Comparison of ENCODE assay signal across 10 mouse cellular contexts in the genomic region with DNA sequence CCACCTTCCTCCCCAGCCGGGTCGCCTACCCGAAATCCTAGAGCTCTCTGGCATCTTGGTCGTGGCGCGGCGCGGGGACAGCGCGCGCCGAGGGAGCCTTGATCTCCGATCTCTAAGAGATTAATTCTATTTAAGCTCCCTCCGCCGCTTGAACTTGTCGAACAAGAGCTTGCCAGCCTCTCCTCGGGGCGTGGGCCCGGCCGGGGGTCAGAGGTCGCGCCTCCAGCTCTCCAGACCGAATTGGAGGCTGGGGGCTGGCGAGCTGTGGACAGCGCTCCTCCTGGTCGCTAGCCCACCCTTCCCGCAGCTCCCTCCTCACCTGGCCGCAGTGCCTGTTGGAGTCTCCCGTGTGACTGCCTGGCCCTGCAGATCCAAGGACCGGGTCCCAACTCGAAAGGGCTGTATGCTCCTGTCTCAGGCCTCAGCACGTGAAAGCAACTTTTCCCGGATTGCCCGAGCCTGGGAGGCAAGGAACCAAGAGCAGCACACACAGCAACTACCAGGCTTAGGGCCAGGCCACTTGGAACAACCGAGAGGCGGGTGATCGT. TPM values are rescaled to one million over a fixed set of nuclear protein-coding genes. Genes with fewer than 3 reads are reported as not detected.
A peak's percentile ranks its signal among the peaks of the same experiment; 100 is the strongest.
DNase-seq lines count a peak whose midpoint lies in the region; ATAC-seq lines count a peak whose summit lies in the region.
"Had no signal": no experiment of that assay in that cellular context is flagged by ENCODE, and none has a peak within 500 bp of the region (broad histone marks: within the 10 kb centered on the region; RNA-seq: fewer than 3 reads in every experiment).

No protein-coding gene starts in this region.

- peak overlapping the region; percentile 4; the same call in 1 of the 2 replicates for H3K4me3 ChIP-seq in hindbrain, embryonic 13.5 days
- H3K4me3 ChIP-seq in neural tube, embryonic 12.5 days, result no peak overlapping the region

- no peak overlapping the region for H3K9ac ChIP-seq in hindbrain, embryonic 13.5 days
- no peak overlapping the region for H3K9ac ChIP-seq in neural tube, embryonic 12.5 days

- no peak for ATAC-seq in hindbrain, embryonic 13.5 days (ENCODE audit: low FRiP score)
- ATAC-seq in neural tube, embryonic 12.5 days (ENCODE audit: low FRiP score, low read depth), result no peak

- peak; percentile 34 to 51 for DNase-seq in layer of hippocampus, postnatal 10 days (ENCODE audit: low spot score in 2 of 2)
- no peak for DNase-seq in layer of hippocampus, adult 8-10 months (ENCODE audit: low spot score in 2 of 2)
- peak; percentile 67 for DNase-seq in embryo, embryonic 9.5 days (ENCODE audit: extremely low spot score)
- DNase-seq in urinary bladder, adult 18-20 months (ENCODE audit: low spot score in 2 of 2), result no peak
- no peak for DNase-seq in thymus, postnatal 0 days (ENCODE audit: low spot score)
- no peak for DNase-seq in adrenal gland, adult (ENCODE audit: inconsistent age in 2 of 2, low spot score in 1 of 2)
- DNase-seq: lung, adult 2 months had no signal

- peak overlapping the region; percentile 26 for H3K4me2 ChIP-seq in hindbrain, embryonic 13.5 days
- peak overlapping the region; percentile 40 for H3K4me2 ChIP-seq in neural tube, embryonic 12.5 days (replicated peaks)

- H3K27me3 ChIP-seq in hindbrain, embryonic 13.5 days, result peaks cover 99% of the 10 kb centered on the region
- peaks cover 98% of the 10 kb centered on the region for H3K27me3 ChIP-seq in neural tube, embryonic 12.5 days (replicated peaks)

- no peaks in the 10 kb centered on the region for H3K36me3 ChIP-seq in hindbrain, embryonic 13.5 days
- no peaks in the 10 kb centered on the region for H3K36me3 ChIP-seq in neural tube, embryonic 12.5 days

- WGBS in hindbrain, embryonic 13.5 days, result under 1% methylated on average over 37 of the region's 37 CpGs
- WGBS in neural tube, embryonic 12.5 days, result under 1% methylated on average over 37 of the region's 37 CpGs

- peaks cover 30% of the 10 kb centered on the region for H3K4me1 ChIP-seq in hindbrain, embryonic 13.5 days (replicated peaks)
- H3K4me1 ChIP-seq in neural tube, embryonic 12.5 days, result peaks cover 14% of the 10 kb centered on the region

- H3K27ac ChIP-seq in hindbrain, embryonic 13.5 days, result no peak overlapping the region
- no peak overlapping the region for H3K27ac ChIP-seq in neural tube, embryonic 12.5 days

- no peaks in the 10 kb centered on the region for H3K9me3 ChIP-seq in hindbrain, embryonic 13.5 days
- H3K9me3 ChIP-seq in neural tube, embryonic 12.5 days, result no peaks in the 10 kb centered on the region

RNA-seq across cellular contexts. Expression of a gene that starts 0.9 kb away (rescaled TPM):
- total RNA-seq in layer of hippocampus, postnatal 10 days (2021), result 10 to 100 TPM; 42.9 to 45.4 TPM
- 10 to 100 TPM; 53.4 to 60.1 (median 55.3) TPM for total RNA-seq in layer of hippocampus, adult 8-10 months (2022)
- polyA plus RNA-seq in hindbrain, embryonic 13.5 days (2015; fragmentation: Nextera tagmentation; extraction: Ambion mirVana), result 32.0 and 32.2 TPM in 2 replicates
- 21.7 and 24.1 TPM in 2 replicates for polyA plus RNA-seq in neural tube, embryonic 12.5 days (2016; fragmentation: Nextera tagmentation; extraction: Ambion mirVana)
- 95.3 and 102 TPM in 2 replicates for polyA plus RNA-seq in thymus, postnatal 0 days (2015; fragmentation: Nextera tagmentation; extraction: Ambion mirVana)

RNA-seq across cellular contexts. Expression of a gene that starts 1.1 kb away (rescaled TPM):
- 10 to 100 TPM; 13.1 to 14.1 TPM for total RNA-seq in layer of hippocampus, postnatal 10 days (2021)
- 10 to 100 TPM; 14.7 to 17.3 (median 16.0) TPM for total RNA-seq in layer of hippocampus, adult 8-10 months (2022)
- 0.39 and 0.49 TPM in 2 replicates for polyA plus RNA-seq in hindbrain, embryonic 13.5 days (2015; fragmentation: Nextera tagmentation; extraction: Ambion mirVana)
- polyA plus RNA-seq in neural tube, embryonic 12.5 days (2016; fragmentation: Nextera tagmentation; extraction: Ambion mirVana), result not detected in 2 replicates
- 0.10 TPM in 1 of 2 replicates, not detected in the other for polyA plus RNA-seq in thymus, postnatal 0 days (2015; fragmentation: Nextera tagmentation; extraction: Ambion mirVana)
- polyA plus RNA-seq: lung, adult 2 months; small intestine, adult 2 months had no signal

Comparison
In these comparisons a context has a peak if more than half of its experiments do, and no peak if none do; other contexts are left out.
1. DNase-seq: peak in layer of hippocampus, postnatal 10 days (2 of 2) and embryo, embryonic 9.5 days (single experiment); none in layer of hippocampus, adult 8-10 months (0 of 2), urinary bladder, adult 18-20 months (0 of 2), thymus, postnatal 0 days (single experiment) and adrenal gland, adult (0 of 2).